Mouse (Mus musculus) erythroblast, embryonic 14.5 days (primary cell): Measurements from ENCODE around the gene Cyba. TPM values are rescaled to one million over a fixed set of nuclear protein-coding genes. Genes with fewer than 3 reads are reported as not detected.
A peak's percentile ranks its signal among the peaks of the same experiment; 100 is the strongest.

Experiments used
- H3K27me3 ChIP-seq: 2 replicates; pipeline ENCODE4 v1.6.1; 2012; ENCODE audit warnings: inconsistent platforms; ENCODE audit not compliant: control insufficient read depth
- H3K36me3 ChIP-seq: 2 replicates; pipeline ENCODE4 v1.6.1; 2012; ENCODE audit warnings: mild to moderate bottlenecking, inconsistent platforms; ENCODE audit not compliant: control insufficient read depth
- H3K4me1 ChIP-seq: 2 replicates; pipeline ENCODE4 v1.6.1; 2012; ENCODE audit warnings: inconsistent platforms; ENCODE audit not compliant: control insufficient read depth
- H3K4me3 ChIP-seq: replicated peaks from 2 replicates; pipeline ENCODE3; 2012; ENCODE audit warnings: moderate library complexity, mild to moderate bottlenecking, inconsistent platforms
- H3K9me3 ChIP-seq: 2 replicates; pipeline ENCODE4 v1.6.1; 2012; ENCODE audit warnings: low read length, inconsistent platforms, mixed read lengths; ENCODE audit not compliant: control insufficient read depth
- GATA1 ChIP-seq: IDR thresholded peaks from 2 replicates; pipeline ENCODE4 v1.6.1; 2012; ENCODE audit warnings: low read length, inconsistent platforms, mixed read lengths
- TAL1 ChIP-seq: IDR thresholded peaks from 3 replicates; pipeline ENCODE4 v1.6.1; 2012; ENCODE audit warnings: low read length, inconsistent platforms, mixed read lengths
- polyA plus RNA-seq: library from polyadenylated mRNA; stranded (reverse); fragments of >175 nt; gene quantifications from 2 replicates; pipeline ENCODE4 v1.2.3, GENCODE M21; 2012

Cyba gene
- polyA plus RNA-seq, 1 experiment: 5.9 TPM

DNA sequence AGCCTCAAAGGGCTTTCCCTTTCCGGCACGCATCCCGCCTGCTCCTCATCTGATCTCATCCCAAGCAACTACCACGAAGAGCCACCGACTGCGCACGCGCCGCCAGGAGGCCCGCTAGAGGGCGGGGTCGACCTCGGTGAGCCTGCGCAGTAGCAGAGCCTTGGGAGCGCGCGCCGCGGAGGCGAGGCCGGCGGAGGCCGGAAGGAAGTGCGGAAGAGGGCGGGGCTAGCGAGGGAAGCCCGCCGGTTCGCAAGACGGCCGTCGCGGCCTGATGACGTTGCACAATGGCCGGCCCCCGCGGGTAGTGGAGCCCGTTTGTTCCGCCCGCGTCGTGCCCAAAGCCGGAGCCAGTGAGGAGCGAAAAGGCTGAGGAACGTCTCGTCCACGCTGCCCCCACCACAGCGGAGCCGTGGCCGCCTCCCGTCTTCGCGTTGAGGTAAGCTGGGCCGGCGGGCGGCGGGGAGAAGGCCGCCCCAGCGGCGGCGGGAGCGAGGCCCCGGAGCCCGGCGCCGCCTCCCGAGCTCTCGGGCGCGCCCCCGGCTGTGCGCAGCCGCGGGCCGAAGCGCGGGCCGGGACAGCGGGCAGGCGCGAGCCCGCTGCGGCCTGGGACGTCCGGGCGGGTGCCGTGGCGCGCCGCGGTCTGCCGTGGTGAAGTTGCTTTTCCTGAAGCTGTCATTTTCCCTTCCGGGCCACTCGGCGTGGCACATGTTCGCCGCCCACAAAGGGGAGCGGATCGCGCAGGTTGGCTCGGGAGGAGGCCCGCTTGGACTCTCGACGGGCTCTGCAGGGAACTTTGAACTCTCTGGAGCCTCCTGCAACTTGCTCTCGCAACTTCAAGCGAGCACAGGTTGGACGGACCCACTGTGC is 56.1 kb downstream of the Cyba start, which contains the start of gene Zc3h18:
Gene Zc3h18, plus strand, starts transcription at position 245 of the 867 bp plus-strand sequence.
- Histone ChIP-seq H3K9me3 (no peaks in the 10 kb centered on the region), H3K27me3 (no peaks in the 10 kb centered on the region), H3K4me3 (peak within 1 kb of the TSS; percentile 97), H3K36me3 (peaks cover 44% of the 10 kb centered on the region), H3K4me1 (peaks cover 65% of the 10 kb centered on the region)
- TF ChIP-seq GATA1 (no peak), TAL1 (no peak)

GRCm38 (mm10) chr8:122375751-122376364 is 56.9 kb downstream of the Cyba start:
- H3K4me1 ChIP-seq: peaks cover 63% of the 10 kb centered on the region
- H3K4me3 ChIP-seq: peak overlapping the region; percentile 97
- no peaks in the 10 kb centered on the region for H3K9me3 ChIP-seq
- H3K36me3 ChIP-seq: peaks cover 38% of the 10 kb centered on the region
- no peak for TF ChIP-seq GATA1
- TF ChIP-seq TAL1: no peak
- no peaks in the 10 kb centered on the region for H3K27me3 ChIP-seq

DNA sequence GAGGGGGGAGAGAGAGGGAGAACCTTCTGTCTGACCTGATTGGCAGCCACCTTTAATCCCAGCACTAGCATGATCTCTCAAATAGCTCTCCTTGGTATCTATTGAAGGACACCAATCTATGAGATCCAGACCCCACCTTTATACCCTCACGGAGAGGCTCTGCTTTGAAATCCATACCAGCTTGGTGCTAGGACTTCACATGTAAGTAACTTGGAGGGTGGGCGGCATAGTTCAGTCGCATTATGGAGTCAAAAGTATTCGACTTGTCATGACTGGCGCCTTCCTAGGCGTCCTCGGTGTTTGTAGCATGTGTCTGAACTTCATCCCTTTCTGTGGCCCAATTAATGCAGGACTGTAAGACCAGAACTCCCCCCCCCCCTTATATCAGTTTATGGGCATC is 57.4 kb downstream of the Cyba start:
- peaks cover 33% of the 10 kb centered on the region for H3K36me3 ChIP-seq
- H3K27me3 ChIP-seq: no peaks in the 10 kb centered on the region
- H3K4me3 ChIP-seq: peak overlapping the region; percentile 97
- H3K9me3 ChIP-seq: no peaks in the 10 kb centered on the region
- peaks cover 61% of the 10 kb centered on the region for H3K4me1 ChIP-seq
- no peak for TF ChIP-seq TAL1
- no peak for TF ChIP-seq GATA1

Other genes with a start within 250 kb of the Cyba start
- 331 and 361 TPM in 2 replicates for gene Zfpm1, start 150.8 kb downstream of the Cyba start, polyA plus RNA-seq
- not detected in 2 replicates for gene Trhr2, start 72.2 kb downstream of the Cyba start, polyA plus RNA-seq
- 10.0 and 10.5 TPM in 2 replicates for gene Zc3h18, start 56.3 kb downstream of the Cyba start, polyA plus RNA-seq
- not detected in 2 replicates for gene Il17c, start 10.9 kb downstream of the Cyba start, polyA plus RNA-seq
- gene Mvd, start 10.5 kb upstream of the Cyba start, polyA plus RNA-seq: 0.17 and 0.19 TPM in 2 replicates
- not detected in 2 replicates for gene Snai3, start 27.8 kb upstream of the Cyba start, polyA plus RNA-seq
- gene Rnf166, start 43.1 kb upstream of the Cyba start, polyA plus RNA-seq: 1.7 and 1.8 TPM in 2 replicates
- gene Ctu2, start 43.2 kb upstream of the Cyba start, polyA plus RNA-seq: 1.0 and 1.2 TPM in 2 replicates
- 22.2 and 31.8 TPM in 2 replicates for gene Piezo1, start 118.4 kb upstream of the Cyba start, polyA plus RNA-seq
- gene Cdt1, start 135.1 kb upstream of the Cyba start, polyA plus RNA-seq: 94.9 and 97.5 TPM in 2 replicates
- gene Aprt, start 144.0 kb upstream of the Cyba start, polyA plus RNA-seq: 4.8 and 8.0 TPM in 2 replicates
- gene Galns, start 178.5 kb upstream of the Cyba start, polyA plus RNA-seq: 0.07 and 0.08 TPM in 2 replicates
- gene Trappc2l, start 178.7 kb upstream of the Cyba start, polyA plus RNA-seq: 0.16 and 0.80 TPM in 2 replicates
- not detected in 2 replicates for gene Pabpn1l, start 189.8 kb upstream of the Cyba start, polyA plus RNA-seq